Mouse (Mus musculus) thymus, postnatal 36 days (tissue): ENCODE data around the gene Slc25a10.
A peak's percentile ranks its signal among the peaks of the same experiment; 100 is the strongest.

Experiments
- DNase-seq, 2 experiments: peaks; one replicate each; pipeline ENCODE4 v3.0.0; 2022; ENCODE audit warnings: mixed read lengths in 2 of 2

Gene Slc25a10

GRCm38 (mm10) chr11:120545964-120546363, 54.3 kb downstream of the Slc25a10 start:
- DNase-seq, result no peak

GRCm38 (mm10) chr11:120547469-120547868, 55.8 kb downstream of the Slc25a10 start:
- DNase-seq, result peak; percentile 16 to 26

GRCm38 (mm10) chr11:120548214-120548613, 56.6 kb downstream of the Slc25a10 start:
- no peak for DNase-seq

GRCm38 (mm10) chr11:120548786-120549167, 57.1 kb downstream of the Slc25a10 start:
- DNase-seq, result no peak
